Mouse (Mus musculus) embryonic fibroblast, embryonic 13.5 days (primary cell): ENCODE data around the gene Mmp21.

Experiments
- CTCF ChIP-seq: IDR thresholded peaks from 2 replicates; pipeline ENCODE4 v1.5.1; 2011; ENCODE audit warnings: mild to moderate bottlenecking, control low read depth, low read length, moderate library complexity, borderline replicate concordance; ENCODE audit not compliant: insufficient read depth
- POLR2A ChIP-seq: IDR thresholded peaks from 2 replicates; pipeline ENCODE4 v1.6.1; 2011; ENCODE audit warnings: low read depth, mild to moderate bottlenecking, control low read depth, low read length, moderate library complexity

DNA sequence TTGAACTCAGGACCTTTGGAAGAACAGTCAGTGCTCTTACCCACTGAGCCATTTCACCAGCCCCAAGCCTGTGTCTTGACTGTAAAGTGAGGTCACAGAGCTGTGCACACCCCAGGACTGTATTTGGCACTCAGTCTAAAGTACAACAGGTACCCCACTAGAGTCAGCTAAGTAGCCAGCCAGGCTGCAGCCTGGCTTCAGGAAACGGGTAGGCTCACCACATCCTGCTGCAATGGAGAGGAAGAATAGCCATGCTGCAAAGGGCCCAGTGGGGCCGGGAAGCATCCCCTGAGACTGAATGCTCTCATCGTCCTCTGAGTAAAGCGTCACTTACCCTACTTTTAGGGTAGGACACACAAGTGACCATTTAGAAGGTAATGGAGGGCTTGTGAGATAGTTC is 20.0 kb upstream of the Mmp21 start:
- TF ChIP-seq CTCF (no peak), POLR2A (no peak)
